Mouse (Mus musculus): ENCODE results near the gene 1700125H20Rik.
"Not testable (repeated sequence)": the region's sequence is repeated elsewhere in the genome, so short reads cannot be mapped to it uniquely, and the experiment has no call there.

1700125H20Rik gene

DNA sequence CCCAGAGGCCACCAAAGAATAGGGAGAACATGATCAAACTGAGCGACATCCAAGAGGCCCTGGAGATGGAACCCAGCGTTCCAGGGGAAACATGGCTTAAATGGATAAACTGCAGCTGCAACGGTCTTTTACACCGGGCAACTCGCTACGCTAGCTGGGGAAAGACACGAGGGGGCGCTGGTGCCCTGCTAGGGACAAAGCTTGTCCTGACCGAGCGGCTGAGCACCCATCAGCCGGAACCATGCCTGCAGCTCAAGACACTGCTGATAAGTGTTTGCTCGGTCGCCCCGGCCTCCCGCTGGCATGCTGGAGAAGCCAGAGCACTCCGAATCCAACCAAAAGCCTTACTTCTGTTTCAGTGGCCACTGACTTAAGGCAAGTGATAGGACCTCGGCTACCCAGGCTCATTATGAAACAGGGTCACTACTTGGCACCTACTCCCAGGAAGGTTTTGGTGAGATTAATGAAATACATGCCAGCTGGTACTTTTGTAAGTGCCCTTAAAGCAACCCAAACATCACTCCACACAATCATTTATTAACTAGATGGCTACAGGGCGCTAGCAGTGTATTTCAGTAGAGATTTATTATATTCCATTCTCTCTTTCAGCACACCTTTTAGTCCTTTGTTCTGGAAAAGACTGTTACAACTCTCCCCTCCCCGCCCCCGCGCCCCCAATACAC is at the start of gene 1700125H20Rik:
Gene 1700125H20Rik, plus strand, starts transcription at position 347 of the 683 bp plus-strand sequence.
- DNase-seq, result peak; percentile 82

DNA sequence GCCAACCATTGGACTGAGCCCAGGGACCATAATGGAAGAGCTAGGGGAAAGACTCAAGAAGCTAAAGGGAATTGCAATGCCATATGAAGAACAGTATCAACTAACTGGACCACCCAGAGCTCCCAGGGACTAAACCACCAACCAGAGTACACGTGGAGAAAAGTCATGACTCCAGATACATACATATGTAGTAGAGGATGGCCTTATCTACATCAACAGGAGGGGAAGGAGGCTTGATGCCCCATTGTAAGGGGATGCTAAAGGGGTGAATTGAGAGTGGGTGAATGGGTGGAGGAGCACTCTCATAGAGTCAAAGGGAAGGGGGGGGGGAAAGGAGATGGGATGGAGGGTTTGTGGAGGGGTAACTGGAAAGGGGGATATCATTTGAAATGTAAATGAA is 48.1 kb upstream of the 1700125H20Rik start:
- no peak for DNase-seq

DNA sequence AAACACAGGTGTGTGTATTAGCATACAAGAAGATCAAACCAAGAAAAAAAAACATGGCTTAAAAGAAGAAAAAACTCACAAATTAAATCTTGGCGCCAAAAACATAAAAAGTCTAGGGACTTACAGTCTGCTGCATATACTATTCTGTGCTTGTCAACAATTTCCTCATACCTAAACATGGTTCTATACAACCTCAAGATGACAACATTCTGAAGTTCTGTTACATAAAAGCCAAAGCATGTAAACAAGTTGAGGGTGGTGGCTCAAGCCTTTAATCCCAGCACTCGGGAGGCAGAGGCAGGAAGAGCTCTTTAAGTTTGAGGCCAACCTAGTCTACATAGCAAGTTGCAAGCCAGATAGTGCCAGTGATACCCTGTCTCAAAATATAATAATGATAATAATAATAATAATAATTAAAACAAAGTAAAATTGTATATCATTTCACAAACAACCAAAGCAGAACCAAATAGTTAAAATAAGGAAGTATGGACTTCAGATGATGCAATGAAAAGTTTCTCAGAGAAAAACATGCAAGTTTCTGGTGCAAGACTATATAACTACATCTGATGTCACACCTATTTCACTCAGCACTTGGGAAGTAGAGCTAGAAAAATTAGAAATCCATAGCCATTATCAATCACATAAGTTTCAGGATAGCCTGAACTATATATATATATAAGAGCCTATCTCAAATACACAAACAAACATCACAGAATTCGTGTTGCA is 46.8 kb upstream of the 1700125H20Rik start:
- DNase-seq, result no peak

DNA sequence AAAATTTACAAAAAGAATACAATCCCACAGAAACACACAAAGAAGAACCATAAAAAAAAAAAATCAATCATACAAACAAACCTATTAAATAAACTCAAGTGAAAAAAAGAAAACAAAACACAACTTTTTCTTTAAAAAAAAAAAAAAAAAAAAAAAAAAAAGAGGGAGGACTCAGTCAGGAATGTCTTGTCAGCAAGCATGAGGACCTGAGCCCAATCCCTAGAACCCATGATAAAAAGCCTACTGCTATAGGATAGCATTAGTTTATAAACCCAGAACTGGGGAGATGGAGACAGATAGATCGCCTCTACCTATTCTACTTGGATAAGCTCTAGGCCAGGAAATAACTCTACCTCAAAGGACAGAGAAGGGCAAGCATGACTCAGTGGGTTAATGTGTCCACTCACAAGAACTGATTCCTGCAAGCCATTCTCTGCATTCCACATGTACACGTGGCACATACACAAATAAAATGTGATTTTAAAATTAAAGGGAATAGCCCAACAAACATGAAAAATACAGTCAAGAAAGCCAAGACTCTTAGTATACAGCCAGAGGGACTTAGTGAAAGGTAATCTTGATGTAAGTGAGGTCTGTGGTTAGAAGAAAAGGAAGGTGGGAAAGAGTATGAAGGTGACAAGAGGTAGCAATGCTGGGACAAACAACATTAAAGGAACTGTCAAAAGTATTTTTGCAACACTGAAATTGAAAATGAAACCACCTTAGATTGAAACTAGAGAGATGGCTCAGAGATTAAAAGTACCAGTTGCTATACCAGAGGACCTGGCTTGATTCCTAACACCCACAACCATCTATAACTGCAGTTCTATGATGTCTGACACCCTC is 43.7 kb upstream of the 1700125H20Rik start:
- DNase-seq, result no peak

DNA sequence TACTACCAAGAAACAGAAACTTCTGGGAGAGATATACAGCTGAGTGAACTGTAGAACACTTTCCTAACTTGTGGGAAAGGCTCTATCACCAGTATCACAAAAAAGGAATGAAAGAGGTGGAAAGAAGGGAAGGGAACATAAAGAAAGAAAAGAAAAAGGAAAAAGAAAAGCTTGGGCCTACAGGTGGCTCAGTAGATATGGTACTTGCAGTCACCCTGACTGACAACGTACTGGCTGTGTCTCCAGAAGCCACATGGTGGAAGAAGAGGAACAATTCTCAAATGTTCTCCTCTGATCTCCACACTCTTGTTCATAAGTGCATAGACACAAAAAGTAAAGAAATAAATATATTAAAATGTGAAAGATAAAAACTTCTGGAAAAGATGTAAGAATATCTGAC is 41.3 kb upstream of the 1700125H20Rik start:
- DNase-seq, result no peak

DNA sequence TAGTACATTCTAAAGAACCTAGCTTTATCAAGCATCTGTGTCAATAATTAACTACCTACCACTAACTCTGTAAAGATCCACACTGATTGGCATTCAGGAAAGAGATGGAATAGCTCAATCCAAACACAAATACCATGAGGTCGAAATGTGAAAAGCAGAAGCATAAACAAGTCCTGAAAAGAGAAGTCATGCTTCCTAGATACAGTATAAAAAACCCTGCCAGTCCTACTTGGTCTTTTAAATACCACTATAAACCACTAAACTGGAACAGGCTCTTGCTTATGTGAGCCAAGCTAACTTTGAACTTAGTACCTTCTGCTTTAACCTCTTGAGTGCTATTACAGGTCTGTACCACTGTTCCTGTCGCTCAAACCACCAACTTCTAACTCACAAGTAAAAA is 38.7 kb upstream of the 1700125H20Rik start:
- no peak for DNase-seq

DNA sequence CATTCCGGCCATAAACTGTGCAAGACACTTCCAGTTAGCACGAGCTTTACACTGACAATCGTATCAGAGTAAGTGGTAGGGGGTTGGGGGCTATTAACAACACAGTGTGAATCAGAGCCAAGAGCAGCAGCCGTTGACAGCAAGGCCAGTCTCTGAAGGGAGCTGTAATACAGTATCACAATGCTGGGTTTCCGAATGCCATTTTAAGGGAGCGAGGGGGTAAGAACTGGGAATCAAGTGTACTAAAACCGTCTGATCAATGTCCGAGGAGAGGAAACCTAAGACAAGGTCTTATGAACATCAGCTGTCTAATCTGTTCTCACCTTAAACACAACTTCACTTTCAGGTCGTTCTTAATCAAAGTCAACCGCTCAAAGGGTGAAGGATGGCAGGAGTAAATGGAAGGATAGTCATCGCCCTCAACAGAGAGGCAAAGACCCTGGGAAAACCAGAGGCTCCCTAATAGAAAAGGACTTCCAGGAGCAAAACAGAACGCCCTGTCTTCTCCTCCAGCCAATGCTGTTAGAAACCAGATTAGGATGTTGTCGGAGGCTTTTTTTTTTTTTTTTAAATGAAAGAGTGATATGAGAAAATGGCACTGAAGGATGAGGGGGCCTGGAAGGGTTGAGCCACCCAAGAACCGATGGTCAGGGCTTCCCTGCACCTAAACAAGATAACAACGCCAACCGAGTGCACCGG is 31.3 kb upstream of the 1700125H20Rik start:
- DNase-seq, result peak; percentile 35

DNA sequence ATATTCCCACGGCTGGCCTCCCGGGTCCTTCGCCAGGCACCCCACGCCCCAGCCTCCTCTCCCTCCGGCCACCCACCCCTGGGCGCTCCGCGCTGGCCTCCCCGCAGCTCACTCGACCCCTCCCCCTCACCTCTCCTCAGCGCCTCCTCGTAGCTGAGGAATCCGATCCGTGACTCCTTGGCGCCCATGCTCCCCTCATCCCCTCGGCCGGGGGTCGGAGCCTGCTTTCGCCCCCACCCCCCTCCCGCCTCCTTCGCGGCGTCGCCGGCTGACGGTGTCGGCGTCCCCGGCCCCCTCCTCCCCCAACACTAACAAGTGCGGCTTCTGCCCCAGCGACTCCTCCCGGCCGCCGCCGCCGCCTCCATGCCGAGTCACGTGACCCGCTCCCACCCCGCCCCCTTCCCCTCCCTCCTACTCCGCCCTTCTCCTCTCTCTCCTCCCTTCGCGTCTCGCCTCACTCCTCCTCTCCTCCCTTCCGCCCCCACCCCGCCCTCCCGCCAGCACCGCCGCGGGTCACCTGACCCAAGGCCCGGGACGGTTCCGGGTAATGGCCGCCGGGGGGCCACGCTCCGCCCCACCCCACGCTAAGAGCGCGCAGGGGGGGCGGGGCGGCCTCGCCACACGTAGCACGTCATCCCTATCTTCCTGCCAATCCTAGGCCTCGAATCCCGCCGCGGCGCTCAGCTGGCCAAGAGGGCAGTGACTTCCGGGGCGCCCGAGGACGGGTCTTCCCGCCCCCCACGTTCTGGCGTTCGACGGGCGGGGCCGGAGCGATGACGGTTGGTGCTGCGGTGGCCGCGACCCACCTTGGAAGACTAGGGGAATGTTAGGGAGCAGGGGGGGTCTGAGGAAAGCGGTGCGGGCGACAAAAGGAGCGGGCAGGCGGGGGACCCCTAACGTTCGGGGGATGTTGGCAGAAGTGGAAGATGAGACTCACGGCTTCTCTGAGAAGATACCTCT is 30.3 kb upstream of the 1700125H20Rik start, which contains the start of gene Usp32:
Gene Usp32, minus strand, starts transcription at position 581 of the 960 bp plus-strand sequence.
- DNase-seq, result peak; percentile 98

DNA sequence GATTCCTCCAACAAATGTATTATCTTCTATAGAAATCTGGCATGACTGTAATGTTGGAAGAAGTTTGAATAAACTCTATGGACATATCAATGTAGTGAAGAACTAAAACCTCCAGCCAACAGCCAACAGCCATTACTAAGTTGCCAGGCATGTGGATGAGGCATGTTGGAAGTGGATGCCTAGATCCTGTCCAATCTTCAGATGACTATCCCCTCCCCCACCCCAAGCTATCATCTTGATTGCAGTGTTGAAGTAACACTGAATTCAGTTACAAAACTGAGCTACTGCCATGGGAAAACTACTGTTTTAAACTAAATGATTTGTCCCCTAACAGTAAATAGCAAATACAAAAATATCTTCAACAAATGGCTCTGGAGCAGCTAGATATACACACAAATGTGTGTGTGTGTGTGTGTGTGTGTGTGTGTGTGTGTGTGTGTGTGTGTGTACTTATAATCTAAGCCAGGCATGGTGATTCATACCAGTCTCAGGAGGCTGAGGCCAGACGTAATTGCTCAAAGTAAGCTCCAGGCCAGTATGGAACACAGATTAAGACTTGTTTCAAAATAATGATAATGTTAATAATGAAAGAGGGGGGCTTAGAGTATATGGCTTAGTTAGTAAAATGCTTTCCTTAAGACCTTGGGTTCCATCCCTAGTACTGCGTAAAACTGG is 17.8 kb upstream of the 1700125H20Rik start:
- no peak for DNase-seq

DNA sequence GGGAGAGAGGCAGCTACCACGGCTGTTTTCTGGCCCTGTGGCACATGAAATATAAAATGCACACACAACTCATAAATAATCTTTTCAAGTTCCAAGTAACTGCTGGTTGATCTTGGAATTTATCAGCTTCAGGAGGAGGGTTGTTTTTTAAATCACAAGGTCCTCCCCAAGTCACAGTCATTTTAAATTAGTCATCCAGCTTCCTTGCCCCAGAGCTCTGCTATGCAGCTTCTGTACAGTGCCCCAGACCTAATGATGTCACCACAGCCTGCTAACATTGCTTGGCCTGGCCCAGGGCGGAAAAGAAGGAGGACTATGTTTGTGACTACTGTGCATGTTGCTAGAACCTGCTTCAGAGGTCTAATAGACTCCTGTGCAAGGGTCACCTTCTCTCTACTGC is 12.9 kb upstream of the 1700125H20Rik start:
- DNase-seq, result no peak

DNA sequence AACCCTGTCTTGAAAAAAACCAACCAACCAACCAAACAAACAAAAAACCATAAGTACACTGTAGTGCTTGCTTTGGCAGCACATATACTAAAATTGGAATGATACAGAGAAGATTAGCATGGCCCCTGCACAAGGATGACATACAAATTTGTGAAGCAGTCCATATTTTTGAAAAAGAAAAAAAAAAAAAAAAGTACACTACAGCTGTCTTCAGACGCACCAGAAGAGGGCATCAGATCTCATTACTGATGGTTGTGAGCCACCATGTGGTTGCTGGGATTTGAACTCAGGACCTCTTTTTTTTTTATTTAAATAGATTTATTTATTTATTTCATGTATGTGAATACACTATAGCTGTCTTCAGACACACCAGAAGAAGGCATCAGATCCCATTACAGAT is 7.2 kb upstream of the 1700125H20Rik start:
- not testable (repeated sequence) for DNase-seq

DNA sequence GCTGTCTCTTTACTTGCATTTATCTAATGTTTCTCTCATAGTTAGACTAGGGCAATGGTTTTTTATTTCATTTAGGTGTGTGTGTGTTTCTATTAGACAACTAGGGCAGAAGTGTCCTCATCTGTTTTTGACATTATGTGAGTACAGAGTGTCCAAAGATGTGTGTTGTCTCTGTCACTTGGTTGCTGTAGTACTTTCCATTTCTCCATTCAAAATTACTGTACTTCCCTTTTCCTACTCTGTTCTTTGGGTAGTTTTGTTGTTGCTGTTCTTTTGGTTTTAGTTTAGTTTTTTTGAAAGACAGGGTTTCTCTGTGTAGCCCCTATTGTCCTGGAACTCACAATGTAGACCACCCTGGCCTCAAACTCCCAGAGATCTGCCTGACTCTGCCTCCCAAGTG is 5.8 kb upstream of the 1700125H20Rik start:
- no peak for DNase-seq

DNA sequence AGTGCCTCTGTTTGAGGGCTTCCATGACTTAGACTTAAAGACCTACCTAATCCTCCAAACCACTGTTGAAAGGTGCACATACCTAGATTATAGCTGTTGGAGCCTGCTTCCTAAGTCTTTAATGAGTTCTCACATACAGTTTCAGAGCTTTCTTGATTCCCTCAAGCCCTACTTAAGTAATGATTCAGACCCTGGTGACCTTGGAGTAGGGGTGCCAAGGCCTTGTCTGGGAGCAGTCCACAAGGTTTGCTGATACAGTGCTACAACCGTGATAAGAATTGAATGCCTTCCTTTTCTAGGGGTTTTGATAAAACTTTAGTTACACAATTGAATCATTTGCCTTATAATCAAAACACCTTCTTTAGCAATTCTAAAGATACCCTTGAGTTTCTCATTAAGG is 2.7 kb upstream of the 1700125H20Rik start:
- DNase-seq, result no peak

DNA sequence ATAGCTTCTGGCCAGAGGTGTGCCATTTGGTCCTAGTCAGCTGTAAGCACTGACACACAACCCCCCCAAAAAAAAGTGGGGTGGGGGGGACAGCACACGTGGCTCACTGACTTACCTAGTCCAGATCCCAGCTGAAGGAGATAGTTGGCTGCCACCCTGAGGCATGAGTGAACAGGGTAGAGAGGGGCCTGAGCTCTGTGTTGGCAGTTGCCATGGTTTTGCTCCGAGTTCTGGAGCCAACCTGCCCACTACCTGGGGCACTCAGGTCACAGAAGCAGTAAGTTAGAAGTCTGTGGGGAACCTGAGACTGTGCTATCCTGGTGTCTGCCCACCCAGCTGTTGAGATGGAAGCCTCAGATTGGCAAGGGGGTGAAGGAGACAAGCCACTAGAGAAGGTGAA is 629 bp downstream of the 1700125H20Rik start:
- DNase-seq, result no peak

DNA sequence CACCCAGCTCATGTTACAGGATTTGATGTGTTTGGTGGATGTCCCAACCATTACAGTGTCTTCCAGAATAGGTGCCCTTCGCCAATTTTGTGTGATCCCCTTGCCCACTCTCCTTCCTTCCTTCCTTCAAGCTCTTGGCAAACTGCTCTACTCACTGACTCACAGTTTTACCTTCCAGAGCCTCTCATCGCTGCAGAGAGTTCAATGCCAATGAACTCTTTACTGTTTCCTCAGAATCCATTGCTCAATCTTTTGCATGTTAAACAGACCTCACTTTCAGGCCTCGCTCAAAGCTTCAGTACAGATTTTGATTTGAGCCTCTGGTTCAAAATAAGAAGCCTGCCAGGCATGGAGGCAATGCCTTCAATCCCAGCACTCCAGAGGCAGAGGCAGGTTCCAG is 5.7 kb downstream of the 1700125H20Rik start:
- no peak for DNase-seq

DNA sequence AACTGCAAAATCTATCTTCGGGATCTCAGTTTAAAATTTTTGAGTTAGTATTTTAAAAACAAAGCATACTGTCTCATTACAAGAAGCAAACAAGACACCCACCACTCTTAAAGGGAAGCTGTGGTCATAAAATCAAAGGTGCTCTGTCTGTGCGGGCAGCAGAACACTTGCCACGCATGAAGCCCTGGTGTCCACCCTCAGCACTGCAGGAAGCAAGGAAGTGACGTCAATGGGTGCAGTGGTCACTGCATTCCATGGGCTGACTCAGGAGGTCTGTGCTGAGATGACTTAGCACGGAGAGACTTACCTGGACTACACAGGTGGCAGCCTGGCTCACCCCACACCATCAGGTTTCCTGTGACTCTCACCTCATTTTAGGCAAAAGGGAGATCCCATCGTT is 7.6 kb downstream of the 1700125H20Rik start:
- no peak for DNase-seq

DNA sequence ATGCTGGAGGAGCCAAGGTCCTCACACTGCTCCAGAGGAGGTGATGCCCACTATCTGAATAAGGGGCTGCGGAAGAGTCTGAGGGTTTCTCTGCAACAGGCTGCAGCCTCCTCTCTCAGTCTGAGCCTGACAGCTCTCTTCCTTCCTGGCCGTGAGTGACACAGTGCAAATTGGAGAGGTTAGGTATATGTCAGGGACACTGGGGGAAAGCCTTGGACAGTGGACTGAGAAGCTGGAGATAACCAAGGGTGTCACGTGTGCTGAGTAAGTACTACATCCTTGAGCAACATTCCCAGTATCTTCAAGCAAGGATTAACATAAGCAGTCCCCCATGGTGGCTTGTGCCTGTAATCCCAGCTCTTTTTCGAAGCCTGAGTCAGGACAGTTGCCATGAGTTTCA is 8.2 kb downstream of the 1700125H20Rik start:
- no peak for DNase-seq

DNA sequence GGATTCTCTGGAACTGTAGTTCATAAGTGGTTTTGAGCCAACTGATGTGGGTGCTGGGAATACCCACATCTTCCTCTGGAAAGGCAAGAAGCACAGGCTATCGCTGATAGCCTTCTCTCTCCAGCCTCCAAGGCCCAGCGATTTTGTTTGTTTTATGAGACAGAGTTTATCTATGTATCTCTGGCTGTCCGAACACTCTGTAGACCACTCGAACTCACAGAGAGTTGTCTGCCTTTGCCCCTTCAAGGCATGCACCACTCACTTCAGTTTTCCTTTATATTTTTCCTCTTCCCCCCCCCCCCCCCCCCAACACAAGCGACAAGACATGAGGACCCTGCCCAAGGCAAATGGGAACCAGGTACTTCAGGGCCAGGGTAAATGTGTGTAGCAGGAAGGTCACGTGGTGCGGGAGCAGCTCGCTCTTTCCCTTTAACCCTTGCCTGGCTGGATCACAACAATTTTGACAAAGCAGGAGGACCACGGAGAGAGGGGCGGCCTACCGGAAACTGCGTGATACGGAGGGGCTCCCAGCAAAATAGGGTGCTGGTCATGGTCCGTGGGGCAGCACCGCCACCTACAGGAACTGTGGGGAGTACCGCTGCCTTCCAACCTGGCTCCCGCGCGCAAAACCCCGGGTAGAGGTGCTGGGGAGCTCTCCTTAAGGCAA is 12.5 kb downstream of the 1700125H20Rik start:
- peak; percentile 68 for DNase-seq

DNA sequence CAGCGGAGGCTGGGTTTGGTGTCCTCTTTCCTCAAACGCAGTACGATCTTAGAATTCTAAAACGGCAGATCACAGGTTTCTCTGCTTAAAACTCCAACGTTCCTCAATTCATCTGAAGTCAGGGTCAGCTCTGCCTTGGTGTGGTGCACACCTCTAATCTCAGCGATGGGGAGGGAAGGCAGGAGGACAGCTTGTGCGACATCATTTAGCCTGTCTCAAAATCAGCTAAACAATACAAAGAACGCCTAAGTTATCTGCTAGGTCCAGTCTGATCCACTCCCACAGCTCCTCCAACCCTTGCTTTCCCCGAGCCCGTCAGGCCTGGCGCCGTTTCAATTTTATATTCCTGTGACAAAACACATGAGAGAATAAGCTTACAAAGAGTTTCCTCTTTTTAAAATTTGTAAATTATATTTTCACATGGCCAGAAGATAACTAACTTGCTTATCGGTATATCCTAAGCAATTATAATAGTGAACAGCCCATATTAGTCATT is 13.1 kb downstream of the 1700125H20Rik start:
- no peak for DNase-seq

DNA sequence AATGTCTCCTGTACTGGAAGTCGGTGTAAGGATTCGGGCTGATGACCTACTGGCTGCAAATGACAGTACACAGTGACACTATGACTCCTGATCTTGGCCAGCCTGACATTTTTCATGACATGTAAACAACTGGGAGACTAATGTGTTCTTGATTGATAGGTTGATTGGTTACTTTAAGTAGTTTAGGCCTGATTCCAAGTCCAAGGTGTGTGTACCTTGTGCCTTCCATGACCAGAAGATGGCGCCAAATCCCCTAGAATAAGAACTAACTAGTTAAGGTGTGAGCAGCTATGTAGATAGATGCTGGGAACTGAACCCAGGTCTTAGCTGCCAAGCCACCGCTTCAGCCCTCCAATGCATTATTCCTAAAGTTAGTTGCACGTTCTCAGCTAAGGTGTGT is 13.9 kb downstream of the 1700125H20Rik start:
- peak; percentile 27 for DNase-seq
